Mouse (Mus musculus): ENCODE data around the gene Apoh. TPM values are rescaled to one million over a fixed set of nuclear protein-coding genes. Genes with fewer than 3 reads are reported as not detected.

Gene Apoh
- polyA plus RNA-seq, 1 experiment from 2014 or later: not detected

DNA sequence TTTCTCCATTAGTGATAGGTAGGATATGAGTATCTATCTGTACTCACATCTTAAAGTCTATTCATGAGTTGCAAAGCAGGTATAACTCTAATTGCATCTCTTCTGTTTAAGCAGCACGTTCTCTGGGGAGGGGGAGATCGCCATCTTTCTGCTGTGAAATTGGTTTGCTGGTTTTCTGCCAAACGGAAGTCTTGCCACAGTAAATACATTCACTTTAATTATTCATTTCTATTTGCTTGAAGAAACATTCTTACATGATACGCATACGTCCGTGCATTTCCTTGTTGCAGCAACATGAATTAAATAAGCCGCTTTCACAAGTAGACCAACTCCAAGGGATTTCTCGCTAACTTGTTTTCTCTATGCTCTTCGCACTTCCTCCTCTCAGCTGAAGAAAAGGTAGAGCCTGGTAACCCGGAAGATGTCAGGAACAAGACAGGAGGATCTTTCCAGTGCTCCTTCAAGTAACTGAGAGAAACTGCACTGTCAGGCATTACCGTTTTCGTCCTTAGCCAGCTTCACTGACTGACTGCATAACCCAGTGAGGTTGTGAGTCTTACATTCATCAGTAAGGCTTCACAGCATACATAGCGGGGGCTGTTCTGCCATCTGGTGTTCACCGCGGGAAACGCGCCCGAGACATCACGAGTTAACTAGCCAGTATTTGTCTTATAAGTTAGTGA is 34.7 kb downstream of the Apoh start:
- no peaks in the 10 kb centered on the region for H3K9me3 ChIP-seq (ENCODE audit: control insufficient read depth, low read length)
- H3K4me2 ChIP-seq (ENCODE audit: low read length): no peak overlapping the region
- 39% methylated on average over 19 of the region's 19 CpGs for WGBS
- peak; percentile 81 for ATAC-seq (replicated peaks; ENCODE audit: low FRiP score, low TSS enrichment, low read depth)
- no peak overlapping the region for H3K9ac ChIP-seq (ENCODE audit: low read length)
- H3K4me1 ChIP-seq (replicated peaks; ENCODE audit: control insufficient read depth, insufficient read depth, low read length): no peaks in the 10 kb centered on the region
- no peak overlapping the region for H3K4me3 ChIP-seq (ENCODE audit: low read depth, low read length)
- no peaks in the 10 kb centered on the region for H3K27me3 ChIP-seq (replicated peaks; ENCODE audit: control insufficient read depth, insufficient read depth, low read length)
- DNase-seq (ENCODE audit: low spot score): peak; percentile 94
- no peaks in the 10 kb centered on the region for H3K36me3 ChIP-seq (ENCODE audit: control insufficient read depth, insufficient read depth, low read length)
- H3K27ac ChIP-seq (ENCODE audit: low read depth): no peak overlapping the region

DNA sequence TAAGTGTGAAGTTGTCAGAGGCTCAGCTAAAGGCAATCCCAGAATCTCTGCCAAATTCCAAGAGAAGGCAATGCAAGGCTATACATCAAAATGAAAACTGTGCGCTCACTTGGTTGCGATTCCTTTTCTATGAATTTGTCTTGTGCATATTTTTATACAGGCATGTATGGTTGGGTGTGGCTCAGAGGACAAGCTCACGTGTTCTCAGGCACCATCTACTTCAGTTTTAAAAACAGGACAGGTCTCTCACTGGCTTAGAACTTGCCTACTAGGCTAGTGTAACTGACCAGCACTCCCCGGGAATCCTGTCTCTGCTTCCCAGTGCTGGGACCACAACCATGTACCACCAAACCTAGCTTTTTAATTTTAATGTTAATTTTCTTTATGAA is 35.2 kb downstream of the Apoh start:
- no peak overlapping the region for H3K4me3 ChIP-seq (ENCODE audit: low read depth, low read length)
- no peak overlapping the region for H3K4me2 ChIP-seq (ENCODE audit: low read length)
- no peaks in the 10 kb centered on the region for H3K27me3 ChIP-seq (replicated peaks; ENCODE audit: control insufficient read depth, insufficient read depth, low read length)
- no peak overlapping the region for H3K9ac ChIP-seq (ENCODE audit: low read length)
- H3K9me3 ChIP-seq (ENCODE audit: control insufficient read depth, low read length): no peaks in the 10 kb centered on the region
- no peak for DNase-seq (ENCODE audit: low spot score)
- no peak overlapping the region for H3K27ac ChIP-seq (ENCODE audit: low read depth)
- no peaks in the 10 kb centered on the region for H3K36me3 ChIP-seq (ENCODE audit: control insufficient read depth, insufficient read depth, low read length)
- WGBS: 71% methylated on average over 4 of the region's 4 CpGs
- ATAC-seq (replicated peaks; ENCODE audit: low FRiP score, low TSS enrichment, low read depth): peak; percentile 15; the same call in 1 of the 2 replicates
- no peaks in the 10 kb centered on the region for H3K4me1 ChIP-seq (replicated peaks; ENCODE audit: control insufficient read depth, insufficient read depth, low read length)

DNA sequence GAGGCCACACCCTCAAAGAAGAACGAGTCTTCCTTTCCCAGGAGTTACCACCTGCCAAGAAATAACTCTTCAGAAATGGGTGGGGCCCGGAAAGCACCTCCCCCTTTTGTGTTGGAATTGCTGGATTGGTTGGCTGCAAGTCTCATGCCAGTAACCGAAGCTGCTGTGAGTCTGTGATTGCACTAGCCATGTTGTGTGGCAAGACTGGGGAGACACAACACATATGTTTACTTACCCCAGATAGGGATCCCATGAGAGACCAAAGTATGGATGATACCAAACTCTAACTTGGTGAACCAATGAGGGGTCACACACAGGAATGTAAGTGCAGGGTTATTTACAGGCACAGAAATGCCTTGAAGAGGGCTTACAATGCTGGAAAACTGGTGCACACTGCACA is 39.5 kb downstream of the Apoh start:
- H3K36me3 ChIP-seq (ENCODE audit: control insufficient read depth, insufficient read depth, low read length): no peaks in the 10 kb centered on the region
- H3K4me1 ChIP-seq (replicated peaks; ENCODE audit: control insufficient read depth, insufficient read depth, low read length): no peaks in the 10 kb centered on the region
- ATAC-seq (replicated peaks; ENCODE audit: low FRiP score, low TSS enrichment, low read depth) (no peak), DNase-seq (ENCODE audit: low spot score) (no peak)
- 75% methylated on average over 3 of the region's 3 CpGs for WGBS
- H3K4me3 ChIP-seq (ENCODE audit: low read depth, low read length): no peak overlapping the region
- H3K27ac ChIP-seq (ENCODE audit: low read depth): no peak overlapping the region
- H3K4me2 ChIP-seq (ENCODE audit: low read length): no peak overlapping the region
- no peaks in the 10 kb centered on the region for H3K9me3 ChIP-seq (ENCODE audit: control insufficient read depth, low read length)
- H3K9ac ChIP-seq (ENCODE audit: low read length): no peak overlapping the region
- no peaks in the 10 kb centered on the region for H3K27me3 ChIP-seq (replicated peaks; ENCODE audit: control insufficient read depth, insufficient read depth, low read length)

DNA sequence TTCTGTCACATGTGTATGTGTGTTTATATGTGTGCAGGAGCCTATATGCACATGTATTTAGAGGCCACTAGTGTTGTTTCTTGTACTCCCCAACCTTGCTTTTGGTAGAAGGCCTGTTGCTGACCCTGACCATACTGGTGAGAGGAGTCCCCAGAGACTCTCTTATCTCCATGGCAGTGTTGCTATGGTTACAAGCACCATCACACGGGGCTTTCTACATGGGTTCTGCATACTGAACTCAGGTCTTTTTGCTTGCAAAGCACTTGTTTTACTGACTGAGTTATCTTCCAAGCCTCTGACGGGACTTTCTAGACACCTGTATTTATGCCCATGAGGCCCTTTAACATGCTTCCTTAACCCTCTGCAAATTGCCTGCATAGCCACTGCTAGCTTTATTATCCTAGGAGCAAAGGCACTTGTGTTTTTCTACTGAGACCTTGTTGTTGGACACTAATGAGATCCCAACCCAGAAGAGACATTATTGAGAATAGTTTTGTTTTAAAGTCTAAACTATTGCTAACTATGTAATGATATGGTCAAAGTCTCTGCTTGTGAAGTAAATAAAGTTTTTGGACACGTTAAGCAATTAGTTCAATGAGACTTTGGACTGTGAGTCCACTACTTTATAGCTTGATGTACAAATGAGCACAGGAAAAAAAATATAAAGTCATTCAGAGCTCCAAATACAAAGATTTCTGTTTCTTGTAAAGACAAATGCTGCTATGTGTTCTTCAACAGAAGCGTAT is 41.9 kb downstream of the Apoh start:
- no peak overlapping the region for H3K4me2 ChIP-seq (ENCODE audit: low read length)
- no peaks in the 10 kb centered on the region for H3K27me3 ChIP-seq (replicated peaks; ENCODE audit: control insufficient read depth, insufficient read depth, low read length)
- H3K36me3 ChIP-seq (ENCODE audit: control insufficient read depth, insufficient read depth, low read length): no peaks in the 10 kb centered on the region
- ATAC-seq (replicated peaks; ENCODE audit: low FRiP score, low TSS enrichment, low read depth): no peak
- 53% methylated on average over 4 of the region's 4 CpGs for WGBS
- H3K27ac ChIP-seq (ENCODE audit: low read depth): no peak overlapping the region
- H3K9ac ChIP-seq (ENCODE audit: low read length): no peak overlapping the region
- no peaks in the 10 kb centered on the region for H3K4me1 ChIP-seq (replicated peaks; ENCODE audit: control insufficient read depth, insufficient read depth, low read length)
- no peak for DNase-seq (ENCODE audit: low spot score)
- H3K9me3 ChIP-seq (ENCODE audit: control insufficient read depth, low read length): no peaks in the 10 kb centered on the region
- no peak overlapping the region for H3K4me3 ChIP-seq (ENCODE audit: low read depth, low read length)

DNA sequence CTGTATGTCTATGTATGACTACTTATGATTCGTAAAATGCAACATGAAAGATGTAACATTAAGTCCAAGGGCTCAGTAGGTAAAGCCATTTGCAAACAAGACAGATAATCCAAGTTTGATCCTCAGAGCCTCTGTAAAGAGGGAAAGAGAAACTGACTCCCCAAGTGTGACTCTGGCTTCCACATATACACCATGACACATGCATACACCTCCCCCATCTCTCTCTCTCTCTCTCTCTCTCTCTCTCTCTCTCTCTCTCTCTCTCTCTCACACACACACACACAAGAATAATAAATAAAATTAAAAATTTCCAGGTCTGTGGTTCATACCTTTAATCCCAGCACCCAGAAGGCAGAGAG is 42.5 kb downstream of the Apoh start:
- H3K9ac ChIP-seq (ENCODE audit: low read length): no peak overlapping the region
- no peak overlapping the region for H3K4me3 ChIP-seq (ENCODE audit: low read depth, low read length)
- 72% methylated on average over 1 of the region's 1 CpGs for WGBS
- ATAC-seq (replicated peaks; ENCODE audit: low FRiP score, low TSS enrichment, low read depth) (no peak), DNase-seq (ENCODE audit: low spot score) (no peak)
- no peak overlapping the region for H3K27ac ChIP-seq (ENCODE audit: low read depth)
- H3K36me3 ChIP-seq (ENCODE audit: control insufficient read depth, insufficient read depth, low read length): no peaks in the 10 kb centered on the region
- H3K4me2 ChIP-seq (ENCODE audit: low read length): no peak overlapping the region
- H3K9me3 ChIP-seq (ENCODE audit: control insufficient read depth, low read length): no peaks in the 10 kb centered on the region
- H3K4me1 ChIP-seq (replicated peaks; ENCODE audit: control insufficient read depth, insufficient read depth, low read length): no peaks in the 10 kb centered on the region
- no peaks in the 10 kb centered on the region for H3K27me3 ChIP-seq (replicated peaks; ENCODE audit: control insufficient read depth, insufficient read depth, low read length)

DNA sequence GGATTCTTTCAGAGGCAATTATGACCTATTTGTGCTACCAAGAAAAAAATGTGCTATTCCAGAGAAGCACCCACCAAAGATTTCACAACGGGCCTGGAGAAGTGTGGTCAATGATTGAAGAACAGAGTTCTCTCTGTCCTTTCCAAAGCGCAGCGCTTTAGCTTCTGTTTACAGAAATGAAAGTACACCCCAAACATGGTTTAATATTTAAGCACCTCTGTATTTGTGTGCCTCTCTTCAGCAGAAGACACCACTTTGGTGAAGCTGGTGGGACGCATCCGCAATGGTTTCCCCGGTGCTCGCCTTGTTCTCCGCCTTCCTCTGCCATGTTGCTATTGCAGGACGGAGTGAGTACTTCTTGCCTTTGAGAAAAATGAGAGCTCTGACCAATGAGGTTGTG is 51.9 kb downstream of the Apoh start:
- H3K9me3 ChIP-seq (ENCODE audit: control insufficient read depth, low read length): no peaks in the 10 kb centered on the region
- no peaks in the 10 kb centered on the region for H3K36me3 ChIP-seq (ENCODE audit: control insufficient read depth, insufficient read depth, low read length)
- H3K4me3 ChIP-seq (ENCODE audit: low read depth, low read length): no peak overlapping the region
- H3K27ac ChIP-seq (ENCODE audit: low read depth): no peak overlapping the region
- H3K27me3 ChIP-seq (replicated peaks; ENCODE audit: control insufficient read depth, insufficient read depth, low read length): no peaks in the 10 kb centered on the region
- H3K4me2 ChIP-seq (ENCODE audit: low read length): no peak overlapping the region
- H3K9ac ChIP-seq (ENCODE audit: low read length): no peak overlapping the region
- no peaks in the 10 kb centered on the region for H3K4me1 ChIP-seq (replicated peaks; ENCODE audit: control insufficient read depth, insufficient read depth, low read length)
- no peak for DNase-seq (ENCODE audit: low spot score)
- WGBS: 92% methylated on average over 9 of the region's 9 CpGs
- ATAC-seq (replicated peaks; ENCODE audit: low FRiP score, low TSS enrichment, low read depth): no peak

DNA sequence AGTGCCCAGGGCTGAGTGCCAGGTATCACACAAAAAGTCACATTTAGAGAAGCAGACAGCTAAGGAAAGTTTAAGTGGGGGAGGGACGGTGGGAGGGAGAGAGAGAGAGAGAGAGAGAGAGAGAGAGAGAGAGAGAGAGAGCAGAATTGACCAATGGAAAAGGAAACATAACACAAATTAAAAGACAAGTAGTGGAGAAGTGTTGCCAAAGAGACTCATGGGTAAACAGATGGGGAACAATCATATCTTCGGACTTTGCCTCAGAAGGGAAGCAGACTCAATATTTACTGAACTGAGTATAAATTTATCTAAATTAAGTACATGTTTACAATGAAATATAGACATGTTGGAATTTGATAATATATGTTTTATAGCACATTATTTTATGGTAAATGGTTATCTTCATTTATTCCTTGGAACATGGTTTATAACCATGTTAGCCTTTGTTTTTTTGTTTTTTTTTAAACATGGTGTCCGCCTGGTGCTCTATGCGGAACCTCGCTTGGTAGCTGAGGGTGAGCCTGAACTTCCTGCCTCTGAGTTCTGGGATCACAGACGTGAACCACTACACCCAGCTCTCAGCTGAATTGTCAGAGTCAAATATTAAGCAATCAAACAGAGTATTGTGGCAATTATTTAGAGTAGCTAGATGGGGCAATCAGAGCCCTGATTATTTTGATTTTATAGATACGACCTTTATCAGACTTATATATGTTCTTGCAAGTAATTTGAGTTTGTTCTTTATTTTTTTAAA is 53.1 kb downstream of the Apoh start:
- no peak overlapping the region for H3K9ac ChIP-seq (ENCODE audit: low read length)
- DNase-seq (ENCODE audit: low spot score) (no peak), ATAC-seq (replicated peaks; ENCODE audit: low FRiP score, low TSS enrichment, low read depth) (no peak)
- H3K4me2 ChIP-seq (ENCODE audit: low read length): no peak overlapping the region
- H3K36me3 ChIP-seq (ENCODE audit: control insufficient read depth, insufficient read depth, low read length): no peaks in the 10 kb centered on the region
- no peaks in the 10 kb centered on the region for H3K4me1 ChIP-seq (replicated peaks; ENCODE audit: control insufficient read depth, insufficient read depth, low read length)
- no peaks in the 10 kb centered on the region for H3K9me3 ChIP-seq (ENCODE audit: control insufficient read depth, low read length)
- H3K27me3 ChIP-seq (replicated peaks; ENCODE audit: control insufficient read depth, insufficient read depth, low read length): no peaks in the 10 kb centered on the region
- H3K4me3 ChIP-seq (ENCODE audit: low read depth, low read length): no peak overlapping the region
- 77% methylated on average over 7 of the region's 7 CpGs for WGBS
- H3K27ac ChIP-seq (ENCODE audit: low read depth): no peak overlapping the region

DNA sequence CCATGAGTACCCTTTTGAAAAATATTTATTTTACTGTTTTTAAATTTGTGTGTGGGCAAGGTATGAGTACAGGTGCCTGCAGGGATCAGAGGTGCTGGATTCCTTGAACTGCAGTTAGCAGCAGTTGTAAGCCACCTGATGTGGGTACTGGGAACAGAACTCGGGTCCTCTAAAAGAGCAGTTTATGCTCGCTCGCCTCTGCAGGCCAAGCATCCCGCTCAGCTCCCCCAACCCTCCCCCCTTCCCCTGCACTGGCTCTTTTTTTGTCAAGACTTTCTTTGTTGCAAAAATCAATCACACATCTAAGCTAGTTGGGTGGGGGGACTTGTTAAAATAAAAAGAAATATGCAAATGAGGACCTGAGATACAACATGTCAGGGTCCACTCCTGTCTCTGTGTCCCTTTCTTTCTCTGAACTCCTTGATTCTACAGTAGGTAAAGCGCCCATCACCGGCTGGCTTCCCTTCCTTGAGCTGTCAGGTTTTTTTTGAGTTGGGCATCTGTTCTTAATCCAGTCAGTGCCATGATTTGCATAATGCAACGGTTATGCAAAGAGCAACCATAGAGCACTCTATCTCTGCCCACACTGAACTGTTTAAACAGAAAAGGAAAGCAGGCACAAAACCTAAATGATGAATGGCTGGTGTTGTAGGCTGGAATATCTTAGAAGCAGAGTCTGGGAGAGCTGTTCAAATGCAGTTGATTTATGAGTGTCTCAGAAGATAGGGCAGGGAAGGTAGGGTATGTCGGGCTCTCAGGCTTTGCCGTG is 66.9 kb downstream of the Apoh start:
- Histone ChIP-seq H3K4me1 (replicated peaks; ENCODE audit: control insufficient read depth, insufficient read depth, low read length) (0 out of 2 replicates have a peak, but pooled peaks cover 3% of the 10 kb centered on the region), H3K27me3 (replicated peaks; ENCODE audit: control insufficient read depth, insufficient read depth, low read length) (no peaks in the 10 kb centered on the region), H3K9me3 (ENCODE audit: control insufficient read depth, low read length) (no peaks in the 10 kb centered on the region), H3K27ac (ENCODE audit: low read depth) (no peak overlapping the region), H3K36me3 (ENCODE audit: control insufficient read depth, insufficient read depth, low read length) (no peaks in the 10 kb centered on the region), H3K9ac (ENCODE audit: low read length) (no peak overlapping the region), H3K4me2 (ENCODE audit: low read length) (no peak overlapping the region), H3K4me3 (ENCODE audit: low read depth, low read length) (no peak overlapping the region)
- 62% methylated on average over 7 of the region's 9 CpGs for WGBS
- no peak for DNase-seq (ENCODE audit: low spot score)
- ATAC-seq (replicated peaks; ENCODE audit: low FRiP score, low TSS enrichment, low read depth): no peak
